Mouse (Mus musculus): Measurements from ENCODE around the gene Magi2.
"Not testable (repeated sequence)": the region's sequence is repeated elsewhere in the genome, so short reads cannot be mapped to it uniquely, and the experiment has no call there.

The Magi2 gene

GRCm38 (mm10) chr5:20417348-20417747 is 1190.5 kb downstream of the Magi2 start:
- DNase-seq: no peak

DNA sequence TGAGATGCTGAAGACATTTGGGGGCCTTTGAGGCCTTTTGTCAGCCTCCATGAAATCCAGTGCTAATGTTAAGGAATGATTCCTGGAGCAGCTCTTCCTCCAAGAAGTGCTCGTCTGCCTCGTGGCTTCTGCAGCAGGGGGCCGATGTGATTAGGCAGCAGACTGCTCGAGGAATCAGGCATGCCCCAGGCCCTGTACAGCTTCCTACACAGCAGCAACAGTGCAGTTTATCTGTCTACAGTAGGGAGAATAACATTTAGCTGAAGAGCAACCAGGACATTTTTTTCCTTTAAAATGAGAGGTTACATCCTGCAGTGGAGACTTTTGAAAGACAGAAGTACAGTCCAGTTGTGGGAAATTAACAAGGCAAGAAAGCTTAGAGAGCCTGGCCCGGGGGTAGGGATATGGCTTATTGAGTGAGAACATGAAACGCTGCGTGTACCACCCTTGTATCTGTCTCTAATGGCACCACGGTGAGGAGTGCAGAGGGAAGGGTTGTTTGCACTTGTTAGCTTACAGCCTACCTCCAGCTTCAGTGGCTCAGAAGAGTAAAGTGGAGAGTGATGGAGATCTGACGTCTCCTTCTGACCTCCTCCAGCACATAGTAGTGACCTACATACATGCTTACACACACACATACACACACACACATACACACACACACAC is 1205.4 kb downstream of the Magi2 start:
- DNase-seq: no peak

DNA sequence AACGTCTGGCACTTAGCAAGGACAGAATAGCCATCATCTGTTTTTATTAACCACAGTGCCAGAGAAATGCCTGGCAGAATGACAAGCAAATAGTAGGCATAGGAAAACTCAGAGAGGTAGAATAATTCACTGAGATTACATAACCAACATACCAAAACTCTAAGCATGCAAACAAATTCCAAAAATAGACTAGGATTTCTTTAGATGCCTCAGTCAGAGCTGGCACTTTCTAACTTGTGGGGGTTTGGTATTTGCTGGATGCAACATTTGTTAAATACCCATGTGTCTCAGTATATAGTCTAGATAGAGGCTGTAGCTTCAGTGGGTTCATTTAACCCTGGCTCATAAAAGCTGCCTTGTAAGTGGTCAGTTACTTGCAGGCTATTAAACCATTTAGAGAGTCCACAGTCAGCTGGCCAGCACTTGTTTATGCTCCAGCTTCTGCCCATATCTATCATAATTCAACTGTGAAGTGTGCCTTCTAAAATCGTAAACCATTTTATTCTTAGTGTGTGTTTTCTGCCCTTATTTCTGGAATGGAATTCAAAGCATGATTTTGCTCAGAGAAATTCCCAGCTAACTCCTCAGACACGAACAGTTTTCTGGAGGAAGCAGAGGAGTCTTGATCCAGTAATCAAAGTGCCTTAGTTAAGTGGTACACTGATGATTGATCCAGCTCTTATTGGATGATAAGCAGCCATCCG is 1219.8 kb downstream of the Magi2 start:
- no peak for DNase-seq

DNA sequence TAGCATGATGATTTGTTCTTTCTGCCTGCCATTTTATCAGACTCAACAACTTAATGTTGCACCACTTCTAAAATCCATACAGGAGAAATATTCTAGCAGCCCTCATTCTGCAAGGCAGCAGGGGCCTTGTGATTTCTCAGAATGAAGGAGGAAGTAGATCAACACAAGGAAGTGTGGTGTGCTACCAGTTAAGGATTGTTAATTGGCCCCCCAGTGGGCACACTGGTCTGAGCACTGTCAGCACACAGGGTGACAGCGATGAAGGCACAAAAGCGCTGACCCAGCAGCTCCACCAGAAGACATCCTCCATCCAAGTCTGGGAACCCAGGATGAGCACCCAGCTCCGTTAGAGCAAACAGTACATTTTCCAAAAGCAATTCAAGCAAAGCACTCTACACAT is 1229.3 kb downstream of the Magi2 start:
- no peak for DNase-seq

- no peak for DNase-seq
Observed at GRCm38 (mm10) chr5:20457742-20458510, 1231.1 kb downstream of the Magi2 start.

DNA sequence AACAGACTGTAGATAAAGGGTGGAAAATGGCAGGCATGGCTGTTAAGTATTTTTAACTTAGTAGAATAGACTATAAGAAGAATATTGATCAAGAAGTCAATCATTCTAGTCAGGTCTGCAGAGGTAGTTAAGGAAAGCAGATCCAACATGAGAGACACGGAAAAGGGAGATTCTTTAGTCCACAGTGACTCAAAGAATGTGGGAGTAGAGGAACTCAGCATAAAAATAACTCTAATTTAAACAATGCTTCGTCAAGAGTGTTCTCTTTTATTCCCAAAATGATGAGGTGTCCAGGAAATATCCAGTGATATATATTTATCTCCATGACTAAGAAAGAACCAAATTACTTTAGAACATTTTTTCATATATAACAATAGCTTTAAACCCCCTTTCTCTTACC is 1234.9 kb downstream of the Magi2 start:
- no peak for DNase-seq

- DNase-seq: no peak
Observed at GRCm38 (mm10) chr5:20462376-20462775, 1235.5 kb downstream of the Magi2 start.

- DNase-seq: no peak
Observed at GRCm38 (mm10) chr5:20469721-20470120, 1242.9 kb downstream of the Magi2 start.

DNA sequence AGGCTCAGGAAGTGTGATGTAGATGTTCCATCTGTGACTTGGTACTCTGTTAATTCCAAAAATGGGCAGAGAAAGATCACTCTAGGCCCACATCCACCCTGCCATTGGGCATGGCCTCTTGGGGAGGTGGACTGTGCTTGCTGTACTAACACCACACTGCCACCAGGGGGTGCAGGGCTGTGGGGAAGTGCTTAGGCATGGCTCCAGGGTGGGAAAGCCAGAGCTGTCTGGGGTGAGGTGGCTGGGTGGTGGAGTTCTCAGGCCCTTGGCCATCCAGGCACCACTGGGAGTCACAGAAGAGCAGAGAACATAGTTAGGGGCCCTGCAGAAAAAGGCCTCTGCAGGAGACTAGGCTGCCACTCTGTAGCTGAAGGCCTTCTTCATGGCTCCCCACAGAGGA is 1243.6 kb downstream of the Magi2 start:
- peak; percentile 73 to 77 for DNase-seq

DNA sequence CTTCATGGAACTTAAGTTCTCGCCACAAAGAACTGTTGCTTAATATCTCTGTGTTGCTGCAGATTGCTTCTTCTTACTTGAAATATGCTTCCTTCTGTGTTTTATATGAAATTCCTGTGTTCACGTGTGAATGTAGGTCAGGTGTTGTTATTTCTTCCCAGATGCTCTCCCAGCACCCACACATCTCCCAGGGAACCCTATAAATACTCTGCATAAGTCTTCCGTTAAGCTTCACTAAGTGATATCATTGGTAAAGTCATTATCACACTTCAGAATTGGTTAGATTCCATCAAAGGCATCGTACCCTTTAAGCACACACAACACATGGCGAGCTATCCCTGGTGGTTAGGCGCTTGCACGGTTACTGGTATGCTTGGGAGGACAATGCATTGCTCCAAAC is 1257.7 kb downstream of the Magi2 start:
- no peak for DNase-seq

DNA sequence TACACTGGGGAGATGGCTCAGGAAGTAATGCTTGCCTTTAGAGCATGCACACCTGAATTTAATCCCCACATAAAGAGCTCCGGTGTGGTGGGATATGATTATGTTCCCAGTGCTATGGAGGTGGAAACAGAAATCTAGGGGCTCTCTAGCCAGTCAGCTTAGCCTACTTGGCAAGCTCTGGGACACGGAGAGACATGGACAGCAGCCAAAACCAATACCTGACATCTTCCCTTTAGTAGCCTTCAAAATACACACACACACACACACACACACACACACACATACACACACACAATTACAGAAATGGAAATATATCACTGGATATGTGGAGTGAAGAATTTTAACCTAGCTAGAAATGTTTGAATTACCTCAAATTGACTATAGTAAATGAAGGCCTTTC is 1265.1 kb downstream of the Magi2 start:
- DNase-seq: no peak

DNA sequence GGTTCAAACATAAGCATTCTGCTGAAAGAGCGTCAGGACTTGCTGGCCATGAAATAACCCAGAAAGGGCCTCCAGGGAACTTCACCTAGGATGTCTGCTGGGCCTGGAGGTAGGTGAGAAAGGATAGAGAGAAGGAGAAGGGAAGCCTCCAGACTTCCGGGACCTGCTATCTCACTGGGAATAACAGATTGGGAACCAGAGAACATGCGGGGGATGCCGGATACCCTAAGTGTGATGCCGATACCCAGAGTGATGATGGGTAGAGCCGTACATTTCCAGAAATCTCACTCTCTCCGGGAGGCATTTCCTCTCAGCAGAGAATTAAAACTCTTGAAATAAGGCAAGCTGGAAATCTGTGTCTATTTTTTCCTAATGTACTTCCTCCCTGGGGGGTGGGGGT is 1265.8 kb downstream of the Magi2 start:
- no peak for DNase-seq

DNA sequence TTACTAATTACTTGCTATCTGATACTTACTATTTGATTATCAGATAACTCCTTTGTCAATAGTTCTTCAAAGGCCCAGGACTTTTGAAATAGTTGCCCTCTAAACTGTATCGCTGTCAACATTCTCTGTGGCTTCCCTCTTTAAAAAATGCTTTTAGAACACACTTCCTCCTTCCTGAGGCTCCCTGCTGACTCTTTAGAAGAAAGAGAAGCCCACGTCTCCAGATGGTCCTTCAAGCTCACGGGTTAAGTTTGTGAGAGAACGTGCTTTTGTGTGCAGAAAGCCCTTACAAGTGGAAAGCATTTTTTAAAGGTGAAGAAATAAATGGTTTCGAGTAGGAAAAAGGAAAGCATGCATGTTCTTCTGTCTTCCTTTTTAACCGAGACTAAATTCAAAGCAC is 1267.2 kb downstream of the Magi2 start:
- DNase-seq: no peak

GRCm38 (mm10) chr5:20496924-20497323 is 1270.1 kb downstream of the Magi2 start:
- DNase-seq: no peak

- DNase-seq: no peak
Observed at GRCm38 (mm10) chr5:20499031-20499600, 1272.3 kb downstream of the Magi2 start.

- DNase-seq: no peak
Observed at GRCm38 (mm10) chr5:20508609-20509008, 1281.8 kb downstream of the Magi2 start.

- no peak for DNase-seq
Observed at GRCm38 (mm10) chr5:20509606-20510005, 1282.8 kb downstream of the Magi2 start.

DNA sequence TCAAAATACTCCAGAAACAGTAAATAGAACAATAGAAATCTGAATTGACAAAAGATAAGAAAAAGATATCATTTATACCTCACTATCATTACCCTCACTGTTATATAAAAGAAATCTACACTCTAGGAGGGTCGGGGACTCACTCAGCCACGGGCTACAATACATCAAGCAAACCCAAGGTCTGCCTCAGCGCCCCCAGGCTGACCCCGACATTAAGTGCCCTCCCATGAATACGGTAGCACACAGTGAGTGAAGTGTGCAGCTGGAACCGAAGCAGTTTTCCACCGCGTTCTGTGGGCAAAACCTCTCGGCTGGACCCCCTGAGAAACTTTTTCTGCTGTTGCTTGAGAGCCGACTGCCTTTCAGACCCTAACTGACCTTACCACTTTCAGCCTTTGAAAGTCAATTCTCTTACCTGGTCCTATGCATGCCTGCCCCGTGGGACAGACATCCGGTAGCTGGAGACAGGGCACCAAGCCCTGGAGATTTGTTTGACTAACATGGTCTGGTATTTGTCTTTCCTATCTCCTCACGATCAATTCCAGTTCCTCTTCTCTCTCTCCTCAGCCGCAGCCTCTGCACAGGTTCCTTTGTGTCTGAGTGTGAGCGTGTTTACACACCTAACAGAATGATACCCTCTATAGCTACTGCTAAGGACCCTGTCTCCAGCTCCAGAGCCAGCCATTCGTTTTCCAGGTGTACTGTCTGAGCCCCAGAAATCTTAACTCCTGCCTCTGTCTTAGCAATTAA is 1285.7 kb downstream of the Magi2 start:
- no peak for DNase-seq

- DNase-seq: no peak
Observed at GRCm38 (mm10) chr5:20521639-20522038, 1294.8 kb downstream of the Magi2 start.

DNA sequence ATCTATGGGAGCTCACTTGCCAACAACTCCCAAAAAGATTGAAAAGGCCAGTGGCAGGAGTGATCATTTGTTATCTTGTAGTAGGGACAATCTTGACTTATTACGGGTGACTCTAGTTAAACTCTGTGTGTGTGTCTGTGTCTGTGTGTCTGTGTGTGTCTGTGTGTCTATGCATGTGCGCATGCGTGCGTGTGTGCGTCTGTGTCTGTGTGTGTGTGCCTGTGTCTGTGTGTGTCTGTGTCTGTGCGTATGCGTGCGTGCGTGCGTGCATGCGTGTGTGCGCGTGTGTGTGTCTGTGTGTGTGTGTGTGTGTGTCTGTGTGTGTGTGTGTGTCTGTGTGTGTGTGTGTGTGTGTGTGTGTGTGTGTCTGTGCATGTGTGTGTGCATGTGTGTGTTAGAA is 1295.2 kb downstream of the Magi2 start:
- no peak for DNase-seq

DNA sequence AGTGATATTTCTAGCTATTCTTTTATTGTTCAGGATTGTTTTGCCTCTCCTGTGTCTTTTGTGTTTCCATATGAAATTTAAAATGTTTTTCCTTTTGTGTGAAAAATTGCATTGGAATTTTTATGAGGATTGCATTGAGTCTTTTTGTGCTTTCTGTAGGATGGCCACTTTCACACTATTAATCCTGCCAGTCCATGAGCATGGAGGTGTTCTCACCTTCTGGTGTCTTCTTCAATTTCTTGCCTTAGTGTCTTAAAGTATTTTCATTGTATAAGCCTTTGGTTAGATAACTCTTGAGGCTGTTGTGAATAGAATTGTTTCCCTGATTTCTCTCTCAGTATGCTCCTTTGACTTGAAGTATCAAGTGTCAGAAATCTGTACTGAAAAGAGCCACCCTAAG is 1296.9 kb downstream of the Magi2 start:
- no peak for DNase-seq

GRCm38 (mm10) chr5:20526588-20526987 is 1299.8 kb downstream of the Magi2 start:
- DNase-seq: not testable (repeated sequence)

DNA sequence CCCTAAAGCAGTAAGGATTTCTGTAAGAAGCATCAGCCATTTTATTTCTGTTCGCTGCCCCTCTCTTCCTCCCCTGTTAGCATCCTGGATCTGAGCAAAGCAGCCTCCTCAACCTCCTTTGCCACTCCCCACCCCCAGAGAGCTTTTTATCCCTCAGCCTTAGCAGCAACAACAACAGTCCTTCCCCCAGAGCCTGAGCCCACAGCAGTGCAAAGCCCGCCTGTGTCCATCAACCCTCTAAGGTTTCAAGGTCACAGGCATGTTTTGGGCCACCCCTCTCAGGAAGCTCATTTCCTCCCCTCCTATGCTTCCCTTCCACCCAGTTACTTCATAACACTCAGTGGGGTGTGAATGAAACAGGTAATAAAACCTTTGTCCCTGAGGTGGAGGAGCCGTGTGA is 1309.7 kb downstream of the Magi2 start:
- no peak for DNase-seq

All from B cell, adult 2 months (primary cell).